Mouse (Mus musculus): ENCODE measurements at regions not wholly inside any gene's neighbourhood (a gene's known extent, or its start where the extent isn't known, plus 50 kb on each side); places are given as distances from the start of the nearest gene placed in this dataset.

- TF ChIP-seq CTCF (IDR thresholded peaks at IDR 0.05; ENCODE audit: borderline replicate concordance, insufficient read depth, low read length): no peak
- TF ChIP-seq POLR2A (IDR thresholded peaks at IDR 0.05; ENCODE audit: low read depth, low read length): no peak
These were observed 2040.6 kb downstream of the A830018L16Rik start for GRCm38 (mm10) chr1:13454534-13454933.
